Mouse (Mus musculus) liver, postnatal 0 days (tissue): ENCODE data around the gene Plekha7. TPM values are rescaled to one million over a fixed set of nuclear protein-coding genes. Genes with fewer than 3 reads are reported as not detected.

ENCODE experiments used
- ATAC-seq: fragments of 200-750 bp; cut with Nextera tagmentation; 2 replicates; pipeline ENCODE4 v1.8.0; 2017; ENCODE audit warnings: mild to moderate bottlenecking, moderate library complexity
- DNase-seq: peaks from one replicate; pipeline ENCODE4 v3.0.0-alpha.2; 2016
- H3K27ac ChIP-seq: fragments of 300-500 bp; sonication (generic); 2 replicates; pipeline ENCODE4 v1.5.1; 2014; ENCODE audit warnings: antibody characterized with exemption, moderate library complexity, mild to moderate bottlenecking, low read depth
- H3K27me3 ChIP-seq: fragments of 300-500 bp; sonication (generic); 2 replicates; pipeline ENCODE4 v1.6.1; 2014; ENCODE audit warnings: low read length, control low read depth, mixed read lengths; ENCODE audit not compliant: insufficient read depth
- H3K36me3 ChIP-seq: fragments of 300-500 bp; sonication (generic); replicated peaks from 2 replicates; pipeline ENCODE4 v1.6.1; 2014; ENCODE audit warnings: mild to moderate bottlenecking, control low read depth, low read length, moderate library complexity, mixed read lengths; ENCODE audit not compliant: insufficient read depth
- H3K4me1 ChIP-seq: fragments of 300-500 bp; sonication (generic); 2 replicates; pipeline ENCODE4 v1.6.1; 2014; ENCODE audit warnings: antibody characterized with exemption, mild to moderate bottlenecking, control low read depth; ENCODE audit not compliant: insufficient read depth
- H3K4me2 ChIP-seq: fragments of 300-500 bp; sonication (generic); 2 replicates; pipeline ENCODE4 v1.6.1; 2014; ENCODE audit warnings: low read depth, mild to moderate bottlenecking, low read length, moderate library complexity, mixed read lengths
- H3K4me3 ChIP-seq: fragments of 300-500 bp; sonication (generic); 2 replicates; pipeline ENCODE4 v1.5.1; 2014; ENCODE audit warnings: low read depth, low read length
- H3K9ac ChIP-seq: fragments of 300-500 bp; sonication (generic); replicated peaks from 2 replicates; pipeline ENCODE4 v1.6.1; 2014; ENCODE audit warnings: mild to moderate bottlenecking, moderate library complexity
- H3K9me3 ChIP-seq: fragments of 300-500 bp; sonication (generic); 2 replicates; pipeline ENCODE4 v1.6.1; 2016; ENCODE audit warnings: mild to moderate bottlenecking, control low read depth, low read length, mixed read lengths
- CTCF ChIP-seq: sonication (generic); IDR thresholded peaks from 2 replicates; pipeline ENCODE4 v1.5.1; 2016; ENCODE audit warnings: antibody characterized with exemption, low read depth
- EP300 ChIP-seq: IDR thresholded peaks from 2 replicates; pipeline ENCODE4 v1.6.1; 2016; ENCODE audit warnings: antibody characterized with exemption, low read depth, mild to moderate bottlenecking
- WGBS: fragments of 180-500 bp; shearing (Covaris S2); extraction: QIAGEN DNeasy Blood & Tissue Kit; methylation state at CpG from one replicate; pipeline ENCODE4 v1.1.7; 2014; ENCODE audit not compliant: insufficient replicate concordance; 5-methylcytosine and 5-hydroxymethylcytosine counted together
- polyA plus RNA-seq: library from polyadenylated mRNA; unstranded; fragments of >200 nt; fragmentation: Nextera tagmentation; extraction: Ambion mirVana; gene quantifications from 2 replicates; pipeline ENCODE4 v1.2.1, GENCODE M21; 2015

The Plekha7 gene
- polyA plus RNA-seq, 1 experiment from 2014 or later: 1.8 TPM

- TF ChIP-seq CTCF (no peak), EP300 (no peak)
- Histone ChIP-seq H3K4me3 (no peak overlapping the region), H3K4me1 (peaks cover 9% of the 10 kb centered on the region; the same call in 1 of the 2 replicates), H3K4me2 (no peak overlapping the region), H3K36me3 (no peaks in the 10 kb centered on the region), H3K9ac (no peak overlapping the region), H3K9me3 (no peaks in the 10 kb centered on the region), H3K27ac (no peak overlapping the region), H3K27me3 (no peaks in the 10 kb centered on the region)
- ATAC-seq (no peak), DNase-seq (no peak)
- 54% methylated on average over 8 of the region's 8 CpGs for WGBS
Observed at GRCm38 (mm10) chr7:116208880-116209279, 99.3 kb downstream of the Plekha7 start.

- H3K4me1 ChIP-seq: peaks cover 9% of the 10 kb centered on the region; the same call in 1 of the 2 replicates
- H3K9ac ChIP-seq: no peak overlapping the region
- TF ChIP-seq EP300: no peak
- no peak for TF ChIP-seq CTCF
- H3K27ac ChIP-seq: no peak overlapping the region
- no peaks in the 10 kb centered on the region for H3K36me3 ChIP-seq
- ATAC-seq (no peak), DNase-seq (no peak)
- H3K9me3 ChIP-seq: no peaks in the 10 kb centered on the region
- no peaks in the 10 kb centered on the region for H3K27me3 ChIP-seq
- H3K4me3 ChIP-seq: no peak overlapping the region
- no peak overlapping the region for H3K4me2 ChIP-seq
- WGBS: 51% methylated on average over 7 of the region's 7 CpGs
Observed at GRCm38 (mm10) chr7:116206806-116207571, 101.2 kb downstream of the Plekha7 start.

- no peak overlapping the region for H3K4me2 ChIP-seq
- TF ChIP-seq CTCF (no peak), EP300 (no peak)
- H3K4me1 ChIP-seq: peaks cover 12% of the 10 kb centered on the region; the same call in 1 of the 2 replicates
- 38% methylated on average over 2 of the region's 2 CpGs for WGBS
- peak overlapping the region; percentile 16; the same call in 1 of the 2 replicates for H3K27ac ChIP-seq
- H3K9ac ChIP-seq: no peak overlapping the region
- H3K36me3 ChIP-seq: no peaks in the 10 kb centered on the region
- no peaks in the 10 kb centered on the region for H3K27me3 ChIP-seq
- H3K4me3 ChIP-seq: no peak overlapping the region
- DNase-seq (no peak), ATAC-seq (peak; percentile 40; the same call in 1 of the 2 replicates)
- no peaks in the 10 kb centered on the region for H3K9me3 ChIP-seq
Observed at GRCm38 (mm10) chr7:116205451-116205850, 102.7 kb downstream of the Plekha7 start.

- Histone ChIP-seq H3K4me3 (no peak overlapping the region), H3K27me3 (no peaks in the 10 kb centered on the region), H3K4me1 (peaks cover 14% of the 10 kb centered on the region; the same call in 1 of the 2 replicates), H3K9me3 (no peaks in the 10 kb centered on the region), H3K4me2 (no peak overlapping the region), H3K36me3 (no peaks in the 10 kb centered on the region), H3K27ac (no peak overlapping the region), H3K9ac (no peak overlapping the region)
- ATAC-seq (no peak), DNase-seq (no peak)
- 70% methylated on average over 10 of the region's 10 CpGs for WGBS
- no peak for TF ChIP-seq EP300
- TF ChIP-seq CTCF: no peak
Observed at GRCm38 (mm10) chr7:116202033-116202681, 106.0 kb downstream of the Plekha7 start.

GRCm38 (mm10) chr7:116200951-116201351 is 107.2 kb downstream of the Plekha7 start:
- peaks cover 13% of the 10 kb centered on the region; the same call in 1 of the 2 replicates for H3K4me1 ChIP-seq
- WGBS: 52% methylated on average over 1 of the region's 1 CpGs
- H3K36me3 ChIP-seq: no peaks in the 10 kb centered on the region
- no peak overlapping the region for H3K4me2 ChIP-seq
- H3K27ac ChIP-seq: no peak overlapping the region
- ATAC-seq (peak; percentile 82), DNase-seq (peak; percentile 21)
- TF ChIP-seq EP300 (no peak), CTCF (no peak)
- H3K4me3 ChIP-seq: no peak overlapping the region
- H3K27me3 ChIP-seq: no peaks in the 10 kb centered on the region
- no peaks in the 10 kb centered on the region for H3K9me3 ChIP-seq
- H3K9ac ChIP-seq: no peak overlapping the region

GRCm38 (mm10) chr7:116200544-116200943 is 107.6 kb downstream of the Plekha7 start:
- WGBS: 52% methylated on average over 2 of the region's 2 CpGs
- Histone ChIP-seq H3K9me3 (no peaks in the 10 kb centered on the region), H3K4me2 (no peak overlapping the region), H3K36me3 (no peaks in the 10 kb centered on the region), H3K9ac (no peak overlapping the region), H3K27me3 (no peaks in the 10 kb centered on the region), H3K4me3 (no peak overlapping the region), H3K4me1 (peaks cover 11% of the 10 kb centered on the region; the same call in 1 of the 2 replicates), H3K27ac (no peak overlapping the region)
- TF ChIP-seq EP300 (no peak), CTCF (no peak)
- peak; percentile 83 for ATAC-seq
- DNase-seq: no peak
